Mouse (Mus musculus) testis, adult 2 months (tissue): ENCODE measurements around the gene Rpl18a.

ENCODE experiments used
- CTCF ChIP-seq: fragments of 200-500 bp; IDR thresholded peaks from 2 replicates; pipeline ENCODE4 v1.5.1; 2012; ENCODE audit warnings: low read depth, mild to moderate bottlenecking, inconsistent platforms, low read length, moderate library complexity; ENCODE audit not compliant: control insufficient read depth, insufficient read depth, insufficient replicate concordance
- POLR2A ChIP-seq: fragments of 200-500 bp; IDR thresholded peaks from 2 replicates; pipeline ENCODE4 v1.6.1; 2012; ENCODE audit warnings: low read depth, mild to moderate bottlenecking, inconsistent platforms, low read length, moderate library complexity; ENCODE audit not compliant: control insufficient read depth

DNA sequence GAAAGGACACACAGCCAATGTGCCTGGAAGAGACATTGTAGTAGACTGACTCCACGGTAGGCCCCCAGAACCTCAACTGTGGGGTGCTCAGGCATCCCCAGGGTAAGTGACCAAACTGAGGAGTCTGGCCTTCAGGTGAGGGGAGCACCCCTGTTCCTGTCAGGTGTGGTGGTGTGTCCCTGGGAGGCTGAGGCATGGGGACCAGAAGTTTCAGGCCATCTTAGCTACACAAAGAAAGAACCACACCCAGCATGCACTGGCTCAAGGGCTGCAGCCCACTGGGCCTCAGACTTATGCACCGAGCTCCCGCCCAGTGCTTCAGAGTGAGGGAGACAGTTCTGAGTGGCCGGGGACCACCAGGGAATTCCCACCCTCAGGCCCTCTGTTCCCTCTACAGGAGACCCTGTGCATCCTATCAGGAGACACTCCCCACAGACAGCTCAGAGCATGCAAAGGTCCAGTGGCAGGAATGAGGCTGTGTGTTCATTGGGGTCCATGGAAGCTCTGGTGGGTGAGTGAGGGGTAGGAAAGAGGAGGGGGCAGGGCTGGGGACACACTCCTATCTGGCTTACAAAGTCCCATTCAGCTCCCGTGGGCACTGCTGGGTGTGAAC lies 25.9 kb downstream of the Rpl18a start:
- TF ChIP-seq CTCF: no peak
- no peak for TF ChIP-seq POLR2A
